Mouse (Mus musculus): ENCODE results near the gene Gtpbp3.
A peak's percentile ranks its signal among the peaks of the same experiment; 100 is the strongest.

Gene Gtpbp3

GRCm38 (mm10) chr8:71534263-71534810 lies 46.4 kb downstream of the Gtpbp3 start:
- DNase-seq (ENCODE audit: low spot score): no peak

- no peak for DNase-seq (ENCODE audit: low spot score)
These were observed 47.8 kb downstream of the Gtpbp3 start for GRCm38 (mm10) chr8:71535663-71536062.

- peak; percentile 73 for DNase-seq (ENCODE audit: low spot score)
These were observed 49.3 kb downstream of the Gtpbp3 start, which contains the start of gene Bst2 for GRCm38 (mm10) chr8:71537028-71537867. TSS of gene Bst2 (minus strand) at chr8:71537456.

- DNase-seq (ENCODE audit: low spot score): peak; percentile 81
These were observed 54.9 kb downstream of the Gtpbp3 start, which contains the start of gene Mvb12a for GRCm38 (mm10) chr8:71542632-71543343. TSS of gene Mvb12a (plus strand) at chr8:71542922.

GRCm38 (mm10) chr8:71543755-71544154 lies 55.9 kb downstream of the Gtpbp3 start:
- DNase-seq (ENCODE audit: low spot score): no peak

GRCm38 (mm10) chr8:71545053-71545452 lies 57.1 kb downstream of the Gtpbp3 start:
- DNase-seq (ENCODE audit: low spot score): no peak

GRCm38 (mm10) chr8:71547590-71547989 lies 59.7 kb downstream of the Gtpbp3 start:
- DNase-seq (ENCODE audit: low spot score): no peak

All from urinary bladder, postnatal 25 days (tissue).